Mouse (Mus musculus) intestine, embryonic 14.5 days (tissue): ENCODE data around the gene Cybrd1. TPM values are rescaled to one million over a fixed set of nuclear protein-coding genes. Genes with fewer than 3 reads are reported as not detected.

ENCODE experiments used
- ATAC-seq: fragments of 200-750 bp; cut with Nextera tagmentation; replicated peaks from 2 replicates; pipeline ENCODE4 v1.8.0; 2017; ENCODE audit warnings: low read depth, moderate number of reproducible peaks, moderate TSS enrichment, moderate library complexity; ENCODE audit not compliant: low FRiP score, low TSS enrichment
- DNase-seq: peaks from one replicate; pipeline ENCODE4 v3.0.0-alpha.2; 2018; ENCODE audit warnings: low spot score
- H3K27ac ChIP-seq: fragments of 300-500 bp; sonication (generic); 2 replicates; pipeline ENCODE4 v1.5.1; 2014; ENCODE audit warnings: low read depth, mild to moderate bottlenecking, control low read depth
- H3K27me3 ChIP-seq: fragments of 300-500 bp; sonication (generic); replicated peaks from 2 replicates; pipeline ENCODE4 v1.6.1; 2014; ENCODE audit warnings: low read length, control low read depth; ENCODE audit not compliant: control insufficient read depth, insufficient read depth
- H3K36me3 ChIP-seq: fragments of 300-500 bp; sonication (generic); 2 replicates; pipeline ENCODE4 v1.6.1; 2014; ENCODE audit warnings: low read length, control low read depth; ENCODE audit not compliant: control insufficient read depth, insufficient read depth
- H3K4me1 ChIP-seq: fragments of 300-500 bp; sonication (generic); replicated peaks from 2 replicates; pipeline ENCODE4 v1.6.1; 2014; ENCODE audit warnings: low read length, control low read depth, mixed read lengths; ENCODE audit not compliant: control insufficient read depth, insufficient read depth
- H3K4me2 ChIP-seq: fragments of 300-500 bp; sonication (generic); 2 replicates; pipeline ENCODE4 v1.6.1; 2014; ENCODE audit warnings: low read length
- H3K4me3 ChIP-seq: fragments of 300-500 bp; sonication (generic); 2 replicates; pipeline ENCODE4 v1.5.1; 2014; ENCODE audit warnings: low read depth, low read length, control low read depth, mixed read lengths
- H3K9ac ChIP-seq: fragments of 300-500 bp; sonication (generic); 2 replicates; pipeline ENCODE4 v1.6.1; 2014; ENCODE audit warnings: mild to moderate bottlenecking, low read length
- H3K9me3 ChIP-seq: fragments of 300-500 bp; sonication (generic); 2 replicates; pipeline ENCODE4 v1.6.1; 2016; ENCODE audit warnings: low read length, control low read depth; ENCODE audit not compliant: control insufficient read depth
- WGBS: fragments of 180-500 bp; shearing (Covaris S2); extraction: QIAGEN DNeasy Blood & Tissue Kit; methylation state at CpG from one replicate; pipeline ENCODE4 v1.1.7; 2014; 5-methylcytosine and 5-hydroxymethylcytosine counted together
- polyA plus RNA-seq: library from polyadenylated mRNA; unstranded; fragments of >200 nt; fragmentation: Nextera tagmentation; extraction: Ambion mirVana; gene quantifications from 2 replicates; pipeline ENCODE4 v1.2.1, GENCODE M21; 2014

The Cybrd1 gene
- polyA plus RNA-seq, 1 experiment from 2014 or later = 4.9 TPM

GRCm38 (mm10) chr2:71191391-71192194 is 73.9 kb downstream of the Cybrd1 start:
- ATAC-seq = no peak
- peaks cover 5% of the 10 kb centered on the region for H3K4me1 ChIP-seq
- no peak overlapping the region for H3K9ac ChIP-seq
- WGBS = 37% methylated on average over 16 of the region's 16 CpGs
- H3K9me3 ChIP-seq = no peaks in the 10 kb centered on the region
- no peaks in the 10 kb centered on the region for H3K36me3 ChIP-seq
- no peak for DNase-seq
- H3K4me3 ChIP-seq = no peak overlapping the region
- H3K27me3 ChIP-seq = 0 out of 2 replicates have a peak, but pooled peaks cover 11% of the 10 kb centered on the region
- H3K4me2 ChIP-seq = no peak overlapping the region
- no peak overlapping the region for H3K27ac ChIP-seq

- ATAC-seq = no peak
- H3K9me3 ChIP-seq = no peaks in the 10 kb centered on the region
- no peak overlapping the region for H3K9ac ChIP-seq
- no peak overlapping the region for H3K4me2 ChIP-seq
- H3K4me3 ChIP-seq = no peak overlapping the region
- no peak overlapping the region for H3K27ac ChIP-seq
- 0 out of 2 replicates have a peak, but pooled peaks cover 11% of the 10 kb centered on the region for H3K27me3 ChIP-seq
- peaks cover 5% of the 10 kb centered on the region for H3K4me1 ChIP-seq
- DNase-seq = no peak
- H3K36me3 ChIP-seq = no peaks in the 10 kb centered on the region
- WGBS = 58% methylated on average over 17 of the region's 17 CpGs
Observed at GRCm38 (mm10) chr2:71192195-71192807, 74.6 kb downstream of the Cybrd1 start.

Other genes starting within 250 kb of the Cybrd1 start
- 37.5 and 39.2 TPM in 2 replicates for gene Dcaf17, start 62.6 kb upstream of the Cybrd1 start, polyA plus RNA-seq
- 14.9 and 19.2 TPM in 2 replicates for gene Mettl8, start 62.3 kb upstream of the Cybrd1 start, polyA plus RNA-seq
- gene Dync1i2, start 93.8 kb downstream of the Cybrd1 start, polyA plus RNA-seq = 95.9 and 102 TPM in 2 replicates
- 27.5 and 30.7 TPM in 2 replicates for gene Slc25a12, start 249.8 kb downstream of the Cybrd1 start, polyA plus RNA-seq